Mouse (Mus musculus) gastrocnemius, adult 2 months (tissue): ENCODE results near the gene Cers5. TPM values are rescaled to one million over a fixed set of nuclear protein-coding genes. Genes with fewer than 3 reads are reported as not detected.
"Not testable (repeated sequence)": the region's sequence is repeated elsewhere in the genome, so short reads cannot be mapped to it uniquely, and the experiment has no call there.

Experiments used
- DNase-seq: peaks from one replicate; pipeline ENCODE4 v3.0.0; 2022
- H3K27ac ChIP-seq: fragments of 200-600 bp; 2 replicates; pipeline ENCODE4 v1.8.1; 2022; ENCODE audit warnings: mild to moderate bottlenecking
- H3K4me3 ChIP-seq: fragments of 200-600 bp; 2 replicates; pipeline ENCODE4 v1.8.1; 2022; ENCODE audit warnings: mild to moderate bottlenecking, moderate library complexity
- CTCF ChIP-seq: fragments of 200-600 bp; IDR thresholded peaks from 2 replicates; pipeline ENCODE4 v1.8.1; 2022; ENCODE audit warnings: antibody characterized with exemption, mild to moderate bottlenecking, moderate library complexity
- intact Hi-C: fragments of 180-260 bp; cut with DNase I; formaldehyde crosslinking; loops from one replicate; pipeline ENCODE4 v1.15.1; 2025
- total RNA-seq, 2 experiments: library from RNA; stranded (reverse); gene quantifications; 2 replicates each; pipeline ENCODE4 v1.2.3; 2021

The Cers5 gene
- total RNA-seq, 2 experiments from 2014 or later = 4.6 to 5.4 TPM

DNA sequence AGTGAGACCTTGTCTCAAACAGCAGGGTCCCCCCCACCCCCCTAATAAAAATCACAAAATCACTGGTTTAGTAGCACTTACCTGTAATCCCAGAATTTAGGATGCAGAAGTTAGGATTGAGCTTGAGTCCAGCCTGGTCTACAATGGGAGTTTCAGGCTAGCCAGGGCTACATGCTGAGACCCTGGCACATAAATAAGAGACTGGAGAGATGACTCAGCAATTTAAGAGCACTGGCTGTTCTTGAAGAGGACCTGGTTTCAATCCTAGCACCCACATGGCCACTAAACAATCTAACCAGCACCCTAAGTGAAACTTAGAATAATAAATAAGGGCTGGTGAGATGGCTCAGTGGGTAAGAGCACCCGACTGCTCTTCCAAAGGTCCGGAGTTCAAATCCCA is 41.5 kb downstream of the Cers5 start:
- no peak overlapping the region for H3K4me3 ChIP-seq
- no peak for TF ChIP-seq CTCF
- no peak overlapping the region for H3K27ac ChIP-seq
- intact Hi-C loops = no loop called here
- DNase-seq = no peak

DNA sequence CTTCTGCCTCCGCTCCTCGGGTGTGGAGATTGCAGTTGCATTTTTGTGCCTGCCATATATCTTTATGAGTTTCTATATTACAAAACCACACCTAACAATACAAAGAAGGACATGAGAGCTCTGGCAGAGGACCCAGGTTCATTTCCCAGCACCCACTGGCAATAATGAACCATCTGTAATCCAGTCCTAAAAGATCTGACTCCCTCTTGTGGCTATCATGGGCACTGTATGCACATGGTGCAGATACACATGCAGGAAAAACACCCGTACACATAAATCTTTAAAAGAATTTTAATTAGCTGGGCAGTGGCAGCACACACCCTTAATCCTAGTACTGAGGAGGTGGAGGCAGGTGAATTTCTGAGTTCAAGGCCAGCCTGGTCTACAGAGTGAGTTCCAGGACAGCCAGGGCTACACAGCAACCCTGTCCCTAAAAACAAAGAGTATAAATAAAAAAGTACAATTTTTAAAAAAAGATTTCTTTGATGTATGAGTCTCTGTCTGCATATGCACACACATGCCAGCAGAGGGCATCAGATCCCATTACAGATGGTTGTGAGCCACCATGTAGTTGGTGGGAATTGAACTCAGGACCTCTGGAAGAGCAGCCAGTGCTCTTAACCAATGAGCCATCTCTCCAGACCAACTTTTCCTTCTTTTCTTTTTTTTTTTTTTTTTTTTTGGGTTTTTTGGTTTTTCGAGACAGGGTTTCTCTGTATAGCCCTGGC is 43.5 kb downstream of the Cers5 start:
- TF ChIP-seq CTCF = no peak
- intact Hi-C loops = loop anchor here (5.0 kb wide), 1 partner anchor 173 kb away; no protein-coding TSS in a partner anchor
- DNase-seq = no peak
- H3K27ac ChIP-seq = no peak overlapping the region
- H3K4me3 ChIP-seq = no peak overlapping the region

- intact Hi-C loops = loop anchor here (5.0 kb wide), 1 partner anchor 174 kb away; no protein-coding TSS in a partner anchor
Measured at GRCm38 (mm10) chr15:99728211-99728610, 44.5 kb downstream of the Cers5 start.

DNA sequence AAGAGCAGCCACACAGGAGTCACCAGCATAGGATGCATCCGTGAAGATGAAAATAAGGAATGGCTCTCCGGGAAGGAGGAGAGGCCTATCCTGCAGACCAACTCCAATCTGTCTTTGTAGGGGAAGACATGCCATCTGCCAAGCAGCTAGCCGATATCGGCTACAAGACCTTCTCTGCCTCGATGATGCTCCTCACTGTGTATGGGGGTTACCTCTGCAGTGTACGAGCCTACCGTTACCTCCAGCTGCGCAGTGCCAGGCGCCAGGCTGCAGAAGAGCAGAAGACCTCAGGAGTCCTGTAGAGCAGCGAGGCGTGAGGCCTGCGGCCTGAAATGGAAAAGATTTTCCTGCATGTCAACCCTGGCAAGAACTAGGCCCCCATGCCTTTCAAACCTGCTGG is 45.2 kb downstream of the Cers5 start:
- Histone ChIP-seq H3K27ac (no peak overlapping the region), H3K4me3 (peak overlapping the region; percentile 15; the same call in 1 of the 2 replicates)
- intact Hi-C loops = loop anchor here (5.0 kb wide), 1 partner anchor 175 kb away; no protein-coding TSS in a partner anchor
- DNase-seq = no peak
- no peak for TF ChIP-seq CTCF

More at GRCm38 (mm10) chr15:99728211-99728610, 44.5 kb downstream of the Cers5 start:
- DNase-seq = peak; percentile 39
- no peak overlapping the region for H3K4me3 ChIP-seq
- TF ChIP-seq CTCF = no peak
- H3K27ac ChIP-seq = no peak overlapping the region

DNA sequence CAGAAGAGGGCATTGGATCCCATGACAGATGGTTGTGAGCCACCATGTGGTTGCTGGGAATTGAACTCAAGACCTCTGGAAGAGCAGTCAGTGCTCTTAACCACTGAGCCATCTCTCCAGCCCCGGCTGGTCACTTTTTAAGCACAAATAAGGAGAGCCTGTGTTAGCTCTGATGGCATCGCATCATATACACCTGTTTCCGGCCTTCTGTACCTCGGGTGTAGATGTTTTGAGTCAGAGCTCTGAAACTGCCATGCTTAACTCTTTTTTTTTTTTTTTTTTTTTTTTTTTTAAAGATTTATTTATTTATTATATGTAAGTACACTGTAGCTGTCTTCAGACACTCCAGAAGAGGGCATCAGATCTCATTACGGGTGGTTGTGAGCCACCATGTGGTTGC is 45.6 kb downstream of the Cers5 start:
- Histone ChIP-seq H3K4me3 (peak overlapping the region; percentile 98), H3K27ac (peak overlapping the region; percentile 96; the same call in 1 of the 2 replicates)
- intact Hi-C loops = loop anchor here (5.0 kb wide), 1 partner anchor 175 kb away; no protein-coding TSS in a partner anchor
- DNase-seq = not testable (repeated sequence)

- intact Hi-C loops = loop anchor here (5.0 kb wide), 1 partner anchor 176 kb away; no protein-coding TSS in a partner anchor
- Histone ChIP-seq H3K4me3 (peak overlapping the region; percentile 98), H3K27ac (peak overlapping the region; percentile 96)
- no peak for DNase-seq
- TF ChIP-seq CTCF = no peak
Measured at GRCm38 (mm10) chr15:99726549-99726948, 46.1 kb downstream of the Cers5 start.

DNA sequence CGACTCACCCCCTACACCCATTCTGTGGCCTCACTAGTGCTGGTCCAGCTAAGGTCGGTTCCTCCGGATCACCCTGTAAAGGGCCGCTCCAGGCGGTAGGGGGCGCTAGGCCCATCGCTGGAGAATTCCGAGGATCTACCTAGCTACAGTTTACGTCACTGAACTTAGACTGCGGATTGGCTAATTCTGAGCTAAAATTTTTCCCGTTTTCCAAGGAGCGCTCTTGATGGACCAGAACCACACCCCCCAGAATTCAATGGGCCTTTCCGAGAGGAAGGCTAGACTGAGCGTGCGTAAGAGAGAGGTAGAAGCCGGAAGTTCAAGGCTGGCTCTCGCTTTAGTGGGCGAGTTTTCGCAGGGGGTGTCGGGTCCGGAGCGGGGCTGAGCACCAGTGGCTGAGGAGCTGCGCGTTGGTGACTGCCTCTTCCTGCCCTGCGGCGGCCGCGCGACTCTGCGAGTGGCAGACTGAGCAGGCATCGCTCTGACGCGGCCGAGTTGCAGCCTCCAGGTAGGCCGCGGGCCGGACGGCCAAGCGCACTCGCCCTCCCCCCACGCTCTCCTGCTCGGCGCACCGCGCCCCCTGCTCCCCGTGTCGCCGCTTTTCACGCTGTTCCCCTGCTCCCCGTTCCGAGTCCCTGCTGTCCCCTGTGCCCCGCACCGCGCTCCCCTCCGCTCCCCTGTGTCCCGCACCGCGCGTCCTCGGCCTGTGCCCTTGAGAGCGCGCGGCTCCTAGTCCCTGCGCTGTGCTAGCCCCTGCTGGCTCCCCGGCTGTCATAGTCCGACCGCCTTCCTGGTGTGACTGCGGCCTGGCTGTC is 47.1 kb downstream of the Cers5 start, which contains the start of gene Cox14:
TSS of gene Cox14 (plus strand) at position 278 of the 815 bp plus-strand sequence.
- peak; percentile 94 for DNase-seq
- peak; percentile 88 for TF ChIP-seq CTCF
- Histone ChIP-seq H3K27ac (peak within 1 kb of the TSS; percentile 96), H3K4me3 (peak within 1 kb of the TSS; percentile 98)
- intact Hi-C loops = loop anchor here (5.0 kb wide), 1 partner anchor 177 kb away; no protein-coding TSS in a partner anchor

GRCm38 (mm10) chr15:99724292-99725021 is 48.2 kb downstream of the Cers5 start:
- DNase-seq = peak; percentile 90
- intact Hi-C loops = loop anchor here (5.0 kb wide), 1 partner anchor 178 kb away; no protein-coding TSS in a partner anchor
- H3K4me3 ChIP-seq = peak overlapping the region; percentile 98
- peak; percentile 64 for TF ChIP-seq CTCF
- peak overlapping the region; percentile 96 for H3K27ac ChIP-seq

DNA sequence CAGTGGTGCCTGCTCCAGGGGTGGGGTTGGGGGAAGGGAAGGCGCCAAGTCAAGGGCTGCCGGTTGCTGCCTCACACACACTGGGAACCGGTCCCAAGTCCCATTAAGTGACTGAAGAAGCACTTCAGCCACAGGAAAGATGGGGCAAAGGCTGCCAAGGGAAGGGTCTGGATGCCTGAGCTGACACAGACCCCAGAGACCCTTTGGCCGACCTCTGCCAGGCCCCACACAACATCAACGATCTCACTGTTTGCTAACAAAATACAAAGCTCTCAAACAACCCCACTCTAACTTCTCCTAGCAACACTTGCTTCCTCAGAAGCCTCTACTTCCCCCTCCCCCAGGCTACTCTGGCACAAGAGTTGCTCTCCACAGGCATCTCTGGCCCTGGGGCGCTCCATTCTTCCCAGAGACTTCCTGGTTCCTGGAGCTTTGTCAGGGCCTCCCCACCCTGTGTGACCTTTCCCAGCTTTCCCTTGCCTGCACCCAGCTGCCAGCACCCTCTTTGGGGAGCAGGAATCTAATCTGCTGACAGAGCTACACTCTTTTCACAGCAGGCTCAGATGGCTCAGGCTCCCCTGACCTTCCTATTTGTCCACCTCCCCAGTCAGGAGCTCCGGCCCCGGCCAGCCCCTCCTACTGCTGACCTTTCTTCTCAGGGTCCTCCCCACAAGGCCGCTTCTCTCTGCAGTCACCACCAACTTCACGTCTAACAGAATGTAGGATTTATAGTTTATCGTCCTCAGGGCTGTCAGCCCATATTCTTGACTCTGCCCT is 49.0 kb downstream of the Cers5 start:
- peak overlapping the region; percentile 96 for H3K27ac ChIP-seq
- TF ChIP-seq CTCF = no peak
- intact Hi-C loops = no loop called here
- H3K4me3 ChIP-seq = peak overlapping the region; percentile 98
- DNase-seq = peak; percentile 90

GRCm38 (mm10) chr15:99723120-99723514 is 49.6 kb downstream of the Cers5 start:
- no peak for DNase-seq
- peak overlapping the region; percentile 98 for H3K4me3 ChIP-seq
- TF ChIP-seq CTCF = no peak
- intact Hi-C loops = no loop called here
- peak overlapping the region; percentile 96 for H3K27ac ChIP-seq

- no peak for DNase-seq
- H3K27ac ChIP-seq = peak overlapping the region; percentile 96
- intact Hi-C loops = no loop called here
- TF ChIP-seq CTCF = no peak
- H3K4me3 ChIP-seq = peak overlapping the region; percentile 98
Measured at GRCm38 (mm10) chr15:99721921-99722743, 50.6 kb downstream of the Cers5 start.
